Mouse (Mus musculus) hindbrain, embryonic 16.5 days (tissue): ENCODE measurements at regions not wholly inside any gene's neighbourhood (a gene's known extent, or its start where the extent isn't known, plus 50 kb on each side); places are given as distances from the start of the nearest gene placed in this dataset.

Experiments used
- ATAC-seq: fragments of 200-750 bp; cut with Nextera tagmentation; 2 replicates; pipeline ENCODE4 v1.8.0; 2017; ENCODE audit warnings: moderate TSS enrichment, moderate library complexity
- H3K27ac ChIP-seq: fragments of 300-500 bp; sonication (generic); 2 replicates; pipeline ENCODE4 v1.5.1; 2014; ENCODE audit warnings: low read depth, mild to moderate bottlenecking, control low read depth, low read length, moderate library complexity
- H3K27me3 ChIP-seq: fragments of 300-500 bp; sonication (generic); replicated peaks from 2 replicates; pipeline ENCODE4 v1.6.1; 2014; ENCODE audit warnings: low read length; ENCODE audit not compliant: control insufficient read depth, insufficient read depth
- H3K36me3 ChIP-seq: fragments of 300-500 bp; sonication (generic); 2 replicates; pipeline ENCODE4 v1.6.1; 2014; ENCODE audit warnings: mild to moderate bottlenecking, low read length, moderate library complexity, mixed read lengths; ENCODE audit not compliant: control insufficient read depth, insufficient read depth
- H3K4me1 ChIP-seq: fragments of 300-500 bp; sonication (generic); 2 replicates; pipeline ENCODE4 v1.6.1; 2014; ENCODE audit warnings: low read depth, low read length; ENCODE audit not compliant: control insufficient read depth, insufficient read depth
- H3K4me2 ChIP-seq: fragments of 300-500 bp; sonication (generic); 2 replicates; pipeline ENCODE4 v1.6.1; 2014; ENCODE audit warnings: mild to moderate bottlenecking, low read length, control low read depth, moderate library complexity
- H3K4me3 ChIP-seq: fragments of 300-500 bp; sonication (generic); 2 replicates; pipeline ENCODE4 v1.5.1; 2014; ENCODE audit warnings: mild to moderate bottlenecking, low read length, control low read depth, moderate library complexity
- H3K9ac ChIP-seq: fragments of 300-500 bp; sonication (generic); 2 replicates; pipeline ENCODE4 v1.6.1; 2014; ENCODE audit warnings: low read depth, mild to moderate bottlenecking, control low read depth, low read length, moderate library complexity
- H3K9me3 ChIP-seq: fragments of 300-500 bp; sonication (generic); 2 replicates; pipeline ENCODE4 v1.6.1; 2014; ENCODE audit warnings: mild to moderate bottlenecking, low read length, moderate library complexity; ENCODE audit not compliant: control insufficient read depth
- WGBS: fragments of 180-500 bp; shearing (Covaris S2); extraction: QIAGEN DNeasy Blood & Tissue Kit; methylation state at CpG from one replicate; pipeline ENCODE4 v1.1.7; 2014; 5-methylcytosine and 5-hydroxymethylcytosine counted together

GRCm38 (mm10) chr12:7875454-7875853 is 102.0 kb upstream of the Apob start:
- ATAC-seq = no peak
- Histone ChIP-seq H3K27ac (no peak overlapping the region), H3K9ac (no peak overlapping the region)

DNA sequence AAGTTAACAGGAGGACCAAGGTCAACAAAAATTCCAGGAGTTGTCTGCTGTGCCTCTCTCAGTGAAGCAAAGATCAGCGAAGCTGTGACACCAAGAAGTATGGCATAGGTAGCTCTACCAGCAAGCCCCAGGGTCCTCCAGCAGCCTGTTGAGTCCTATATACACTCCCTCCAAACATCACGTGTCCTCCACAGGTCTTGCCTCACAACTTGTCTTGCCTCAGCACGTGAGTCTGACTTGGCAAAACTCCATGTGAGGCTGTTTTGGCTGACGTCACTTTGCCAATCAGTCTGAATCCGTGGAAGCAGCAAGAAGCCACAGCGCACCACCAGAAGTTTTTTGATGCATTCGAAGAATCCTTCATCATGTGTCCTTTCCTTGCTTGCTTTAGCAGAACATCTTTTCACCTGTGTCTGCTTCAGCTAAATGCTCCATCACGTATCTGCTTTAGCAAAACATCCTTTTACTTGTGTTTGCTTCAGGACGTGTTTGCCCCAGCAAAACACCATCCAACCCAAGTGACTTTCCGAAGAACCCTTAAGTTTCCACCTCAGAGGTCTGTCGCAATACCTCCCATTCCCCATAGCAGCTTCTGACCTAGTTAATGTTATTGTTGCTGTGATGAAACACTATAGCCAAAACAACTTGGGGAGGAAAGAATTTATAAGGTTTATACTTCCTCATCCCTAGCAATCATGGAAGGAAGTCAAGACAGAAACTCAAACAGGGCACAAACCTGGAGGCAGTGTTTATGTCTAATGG is 101.0 kb upstream of the Apob start:
- Histone ChIP-seq H3K4me1 (no peaks in the 10 kb centered on the region), H3K36me3 (no peaks in the 10 kb centered on the region), H3K9ac (no peak overlapping the region), H3K4me2 (no peak overlapping the region), H3K27me3 (no peaks in the 10 kb centered on the region), H3K27ac (no peak overlapping the region), H3K4me3 (no peak overlapping the region), H3K9me3 (no peaks in the 10 kb centered on the region)
- WGBS = 87% methylated on average over 11 of the region's 11 CpGs
- ATAC-seq = no peak

More at GRCm38 (mm10) chr12:7875454-7875853, 102.0 kb upstream of the Apob start:
- 79% methylated on average over 2 of the region's 2 CpGs for WGBS
- Histone ChIP-seq H3K9me3 (no peaks in the 10 kb centered on the region), H3K27me3 (no peaks in the 10 kb centered on the region), H3K36me3 (no peaks in the 10 kb centered on the region), H3K4me3 (no peak overlapping the region), H3K4me2 (no peak overlapping the region), H3K4me1 (no peaks in the 10 kb centered on the region)

- Histone ChIP-seq H3K27ac (no peak overlapping the region), H3K4me1 (no peaks in the 10 kb centered on the region), H3K27me3 (no peaks in the 10 kb centered on the region), H3K36me3 (no peaks in the 10 kb centered on the region), H3K9ac (no peak overlapping the region), H3K4me3 (no peak overlapping the region), H3K9me3 (no peaks in the 10 kb centered on the region), H3K4me2 (no peak overlapping the region)
- 96% methylated on average over 5 of the region's 5 CpGs for WGBS
- ATAC-seq = no peak
These were observed 98.7 kb upstream of the Apob start for GRCm38 (mm10) chr12:7878761-7879160.

DNA sequence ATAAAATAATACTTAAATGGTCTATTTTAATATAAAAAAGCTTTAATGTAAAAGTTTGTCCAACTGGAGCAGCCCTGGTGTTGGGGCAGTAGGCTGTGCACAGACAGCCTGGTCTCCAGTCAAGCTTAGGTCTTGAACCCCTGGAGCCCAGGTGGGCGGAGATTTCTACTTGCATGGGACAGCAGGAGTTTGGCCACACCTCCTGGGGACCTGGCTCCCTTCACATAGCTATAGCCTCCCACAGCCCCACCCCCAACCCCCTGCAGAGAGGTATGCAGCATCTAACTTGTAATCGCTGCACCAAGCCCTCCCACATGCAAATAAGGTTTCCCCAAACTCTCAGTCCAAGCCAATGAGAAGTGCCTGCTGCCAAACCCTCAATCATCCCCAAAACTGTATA is 81.3 kb upstream of the Apob start:
- Histone ChIP-seq H3K27ac (no peak overlapping the region), H3K36me3 (no peaks in the 10 kb centered on the region), H3K4me1 (no peaks in the 10 kb centered on the region), H3K27me3 (no peaks in the 10 kb centered on the region), H3K4me2 (no peak overlapping the region), H3K9me3 (no peaks in the 10 kb centered on the region), H3K9ac (no peak overlapping the region), H3K4me3 (no peak overlapping the region)
- ATAC-seq = no peak
- 52% methylated on average over 2 of the region's 2 CpGs for WGBS

- Histone ChIP-seq H3K36me3 (no peaks in the 10 kb centered on the region), H3K4me1 (no peaks in the 10 kb centered on the region), H3K9me3 (no peaks in the 10 kb centered on the region), H3K9ac (no peak overlapping the region), H3K27ac (no peak overlapping the region), H3K4me3 (no peak overlapping the region), H3K4me2 (no peak overlapping the region), H3K27me3 (no peaks in the 10 kb centered on the region)
- WGBS = 95% methylated on average over 2 of the region's 2 CpGs
- ATAC-seq = no peak
These were observed 72.1 kb upstream of the Apob start for GRCm38 (mm10) chr12:7905329-7905728.

DNA sequence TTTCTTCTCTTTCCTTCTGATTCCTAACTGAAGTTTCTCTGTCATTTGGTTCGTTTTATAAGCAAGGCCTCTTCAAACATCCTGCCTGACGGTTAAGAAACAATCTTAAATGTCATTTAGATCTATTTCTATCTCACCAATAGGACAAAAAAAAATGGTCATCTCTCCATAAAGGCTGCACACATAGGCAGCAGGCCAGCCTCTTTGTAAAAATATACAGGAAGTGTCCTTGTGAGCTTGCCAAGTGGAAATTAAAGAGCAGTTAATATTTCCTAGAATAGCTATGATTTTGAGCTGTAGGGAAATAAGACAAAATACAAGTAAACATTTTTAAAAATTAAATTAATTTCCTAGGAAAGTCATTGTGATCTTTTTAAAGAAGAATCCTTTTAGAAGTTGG is 70.6 kb upstream of the Apob start:
- WGBS = 61% methylated on average over 2 of the region's 2 CpGs
- Histone ChIP-seq H3K4me3 (no peak overlapping the region), H3K9me3 (no peaks in the 10 kb centered on the region)

DNA sequence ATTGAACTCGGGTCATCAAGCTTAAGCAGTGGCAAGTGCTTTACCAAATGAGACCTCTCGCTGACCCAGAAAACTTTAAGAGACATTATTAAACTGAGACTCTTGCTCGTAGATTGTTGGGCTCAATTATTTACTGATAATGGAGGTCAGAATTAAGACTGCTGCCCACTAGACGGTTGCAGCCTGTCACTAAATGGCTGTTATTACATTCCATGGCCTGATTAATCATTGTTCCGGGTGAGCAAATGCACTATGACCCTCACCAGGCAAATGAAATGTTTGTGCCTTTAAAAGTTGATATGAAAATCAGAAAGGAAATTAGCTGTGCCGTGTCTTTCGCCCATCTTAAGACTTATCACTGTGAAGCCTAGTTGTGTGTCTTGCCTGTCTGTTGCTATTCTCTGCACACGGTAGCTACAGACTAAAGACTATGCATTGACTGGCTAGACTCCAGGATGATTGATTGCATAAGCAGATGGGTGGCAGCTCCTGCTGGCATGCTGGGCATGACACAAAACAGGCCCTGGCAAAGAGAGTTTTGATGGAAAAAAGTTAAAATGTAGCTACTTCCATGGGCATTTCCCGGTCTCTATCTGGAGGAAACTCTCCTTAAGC is 67.6 kb upstream of the Apob start:
- Histone ChIP-seq H3K27ac (no peak overlapping the region), H3K4me2 (no peak overlapping the region), H3K9me3 (no peaks in the 10 kb centered on the region), H3K9ac (no peak overlapping the region), H3K4me1 (no peaks in the 10 kb centered on the region), H3K36me3 (no peaks in the 10 kb centered on the region), H3K4me3 (no peak overlapping the region), H3K27me3 (no peaks in the 10 kb centered on the region)
- 60% methylated on average over 9 of the region's 9 CpGs for WGBS
- no peak for ATAC-seq

More for the DNA sequence above, 70.6 kb upstream of the Apob start:
- Histone ChIP-seq H3K27ac (no peak overlapping the region), H3K36me3 (no peaks in the 10 kb centered on the region), H3K27me3 (no peaks in the 10 kb centered on the region), H3K4me2 (no peak overlapping the region), H3K4me1 (no peaks in the 10 kb centered on the region), H3K9ac (no peak overlapping the region)
- no peak for ATAC-seq

DNA sequence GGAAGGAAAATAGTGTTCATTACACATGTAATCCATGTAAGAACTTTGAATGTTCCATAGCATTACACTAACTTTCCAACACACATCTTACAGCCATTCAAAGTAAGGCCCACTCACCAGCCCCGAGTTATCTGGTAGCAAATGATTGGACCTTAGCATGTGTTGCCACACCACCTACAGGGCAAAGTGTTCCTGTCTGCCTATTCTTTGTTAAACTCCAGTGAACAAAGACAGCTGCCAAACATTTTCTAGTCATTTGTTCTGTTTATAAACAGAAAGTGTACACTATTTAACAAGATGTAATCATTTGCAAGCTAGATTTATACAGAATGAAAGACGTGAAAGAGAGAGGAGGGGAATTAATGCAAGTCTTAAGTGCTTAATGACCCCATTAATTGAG is 66.9 kb upstream of the Apob start:
- Histone ChIP-seq H3K27me3 (no peaks in the 10 kb centered on the region), H3K9me3 (no peaks in the 10 kb centered on the region), H3K4me1 (no peaks in the 10 kb centered on the region), H3K4me3 (no peak overlapping the region), H3K36me3 (no peaks in the 10 kb centered on the region), H3K4me2 (no peak overlapping the region), H3K9ac (no peak overlapping the region), H3K27ac (no peak overlapping the region)
- WGBS = 44% methylated on average over 2 of the region's 2 CpGs
- no peak for ATAC-seq

- Histone ChIP-seq H3K9ac (no peak overlapping the region), H3K4me2 (no peak overlapping the region), H3K4me3 (no peak overlapping the region), H3K4me1 (no peaks in the 10 kb centered on the region), H3K27ac (no peak overlapping the region), H3K27me3 (no peaks in the 10 kb centered on the region), H3K36me3 (no peaks in the 10 kb centered on the region), H3K9me3 (no peaks in the 10 kb centered on the region)
- 86% methylated on average over 1 of the region's 1 CpGs for WGBS
- no peak for ATAC-seq
These were observed 59.1 kb upstream of the Apob start for GRCm38 (mm10) chr12:7918385-7918784.
